Mouse (Mus musculus): ENCODE measurements around the gene Tbc1d14. TPM values are rescaled to one million over a fixed set of nuclear protein-coding genes. Genes with fewer than 3 reads are reported as not detected.

Tbc1d14 gene
- 44.1 TPM for polyA plus RNA-seq (2014; fragmentation: Illumina TruSeq; extraction: RNeasy Lipid Tissue Mini Kit (QIAGEN cat#74804); ENCODE audit: low read depth, low replicate concordance)

DNA sequence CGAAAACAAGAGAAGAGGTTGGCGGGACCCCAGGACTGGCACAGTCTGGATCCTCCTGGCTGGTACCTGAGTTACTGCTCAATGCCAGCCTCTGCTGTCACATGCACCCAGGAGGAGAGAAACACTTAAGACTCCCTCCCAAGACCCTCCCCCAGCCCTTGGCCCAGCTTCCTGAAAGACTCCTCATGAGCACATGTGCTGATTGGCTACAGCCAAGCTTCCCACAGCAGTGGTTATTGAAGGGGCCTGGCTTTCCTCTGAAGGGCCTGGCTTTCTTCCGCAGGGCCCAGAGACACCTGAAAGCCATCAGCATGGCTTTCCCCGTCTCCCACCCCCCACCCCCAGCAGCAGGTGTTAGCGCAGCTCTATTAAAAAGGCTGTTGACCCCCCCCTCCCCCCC, at the start of gene Tbc1d14:
Gene Tbc1d14, minus strand, starts transcription at position 101 of the 400 bp plus-strand sequence.

DNA sequence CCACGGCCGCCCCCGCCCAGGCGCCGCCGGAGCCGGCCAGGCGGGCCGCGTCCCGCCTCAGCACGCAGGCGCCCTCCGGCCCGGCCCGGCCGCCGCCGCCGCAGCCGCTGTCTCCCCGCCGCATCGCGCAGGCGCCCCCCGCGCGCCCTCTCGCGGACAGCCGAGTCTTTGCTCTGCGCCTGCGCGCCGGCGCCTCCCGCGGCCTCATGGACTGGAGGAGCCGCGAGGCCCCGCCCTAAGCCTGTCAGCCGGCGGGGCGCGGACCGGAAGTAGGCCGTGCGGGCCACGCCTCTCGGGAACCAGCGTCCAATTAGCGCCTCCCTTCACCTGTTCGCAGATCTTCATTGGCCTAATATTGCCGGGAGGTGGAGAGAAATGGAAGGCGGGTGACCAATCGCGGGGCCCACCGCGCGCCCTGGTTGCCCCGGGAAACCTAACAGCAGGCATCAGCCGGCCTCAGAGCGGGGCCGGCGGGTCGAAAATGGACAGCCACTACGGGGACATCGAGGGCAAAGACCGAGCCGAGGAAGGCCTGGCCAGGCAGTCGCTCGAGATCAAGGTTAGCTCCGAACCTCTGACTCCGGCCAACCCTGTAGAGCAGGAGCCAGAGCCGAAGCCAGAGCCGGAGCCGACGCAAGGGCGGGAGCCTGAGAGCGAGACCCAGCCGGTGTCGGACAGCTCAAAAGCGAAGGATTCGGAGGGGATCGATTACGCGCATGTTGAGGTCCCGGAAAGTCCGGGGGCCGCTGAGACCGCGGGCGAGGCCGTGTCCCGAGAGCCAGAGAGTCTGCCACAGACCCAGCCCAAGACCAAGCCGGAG, 108.7 kb downstream of the Tbc1d14 start, which contains the start of the genes Tada2b and Ccdc96:
Gene Tada2b, minus strand, starts transcription at position 115 of the 820 bp plus-strand sequence.
Gene Ccdc96, plus strand, starts transcription at position 418 of the 820 bp plus-strand sequence.

DNA sequence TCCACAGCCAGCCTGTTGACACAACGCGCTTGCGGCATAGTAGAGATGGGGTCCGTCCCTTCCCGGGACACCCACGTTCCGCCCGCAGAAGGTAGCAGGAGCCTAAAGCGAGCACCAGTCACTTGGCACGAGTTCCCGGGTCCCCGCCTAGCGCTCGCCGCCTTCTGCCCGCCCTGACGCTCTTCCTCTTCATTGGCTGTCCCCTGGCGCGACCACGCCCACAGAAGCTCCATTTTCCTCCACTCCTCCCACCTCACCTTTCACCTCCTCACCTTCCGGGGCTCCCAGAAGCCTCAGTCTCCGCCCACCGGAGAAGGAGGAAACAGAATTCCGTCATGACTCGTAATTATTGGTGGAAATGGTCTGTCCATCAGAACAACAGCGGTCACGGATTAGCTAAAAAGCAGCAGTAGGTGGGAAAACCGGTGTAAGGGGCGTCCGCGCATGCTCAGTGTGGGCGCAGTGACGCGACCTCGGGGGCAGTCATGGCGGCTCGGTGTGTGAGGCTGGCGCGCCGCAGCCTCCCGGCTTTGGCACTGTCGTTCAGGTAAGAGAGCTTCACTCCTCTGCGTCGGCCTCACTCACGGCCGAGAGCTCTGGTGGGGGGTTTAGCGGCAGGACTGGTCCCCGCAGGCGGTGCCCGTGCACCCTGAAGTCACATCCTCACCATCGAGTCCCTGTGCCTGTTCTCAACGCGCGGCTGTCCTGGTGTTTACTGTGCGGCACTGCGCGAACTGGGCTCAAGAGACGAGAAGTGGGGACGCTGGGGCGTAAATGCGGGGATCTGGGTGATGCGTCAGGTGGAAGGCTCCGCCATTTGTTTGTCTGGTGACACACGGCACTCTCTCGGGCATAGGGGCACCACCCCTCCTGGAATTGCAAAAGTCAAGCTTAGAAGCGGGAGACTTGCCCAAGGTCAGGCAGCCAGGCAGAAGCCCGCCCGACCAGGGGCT, 128.1 kb downstream of the Tbc1d14 start, which contains the start of gene Grpel1:
Gene Grpel1, plus strand, starts transcription at position 290 of the 953 bp plus-strand sequence.

Other genes starting within 250 kb of the Tbc1d14 start
- 3.4 TPM for gene Sorcs2, start 195.1 kb downstream of the Tbc1d14 start, polyA plus RNA-seq (2014; fragmentation: Illumina TruSeq; extraction: RNeasy Lipid Tissue Mini Kit (QIAGEN cat#74804); ENCODE audit: low read depth, low replicate concordance)
- gene Grpel1, start 128.3 kb downstream of the Tbc1d14 start, polyA plus RNA-seq (2014; fragmentation: Illumina TruSeq; extraction: RNeasy Lipid Tissue Mini Kit (QIAGEN cat#74804); ENCODE audit: low read depth, low replicate concordance): 11.4 TPM
- 30.8 TPM for gene Tada2b, start 109.0 kb downstream of the Tbc1d14 start, polyA plus RNA-seq (2014; fragmentation: Illumina TruSeq; extraction: RNeasy Lipid Tissue Mini Kit (QIAGEN cat#74804); ENCODE audit: low read depth, low replicate concordance)
- 51.5 TPM for gene Ccdc96, start 108.7 kb downstream of the Tbc1d14 start, polyA plus RNA-seq (2014; fragmentation: Illumina TruSeq; extraction: RNeasy Lipid Tissue Mini Kit (QIAGEN cat#74804); ENCODE audit: low read depth, low replicate concordance)
- 26.1 TPM for gene D5Ertd579e, start 102.7 kb upstream of the Tbc1d14 start, polyA plus RNA-seq (2014; fragmentation: Illumina TruSeq; extraction: RNeasy Lipid Tissue Mini Kit (QIAGEN cat#74804); ENCODE audit: low read depth, low replicate concordance)
- 18.3 TPM for gene Bloc1s4, start 155.4 kb upstream of the Tbc1d14 start, polyA plus RNA-seq (2014; fragmentation: Illumina TruSeq; extraction: RNeasy Lipid Tissue Mini Kit (QIAGEN cat#74804); ENCODE audit: low read depth, low replicate concordance)
- 356 TPM for gene Mrfap1, start 203.5 kb upstream of the Tbc1d14 start, polyA plus RNA-seq (2014; fragmentation: Illumina TruSeq; extraction: RNeasy Lipid Tissue Mini Kit (QIAGEN cat#74804); ENCODE audit: low read depth, low replicate concordance)
- gene Man2b2, start 237.4 kb upstream of the Tbc1d14 start, polyA plus RNA-seq (2014; fragmentation: Illumina TruSeq; extraction: RNeasy Lipid Tissue Mini Kit (QIAGEN cat#74804); ENCODE audit: low read depth, low replicate concordance): 2.9 TPM

Measured in testis, adult 10 weeks (tissue).